Mouse (Mus musculus): ENCODE data around the gene Gm45062. TPM values are rescaled to one million over a fixed set of nuclear protein-coding genes. Genes with fewer than 3 reads are reported as not detected.

Gm45062 gene
- total and polyA plus RNA-seq, 3 experiments = 2.2 to 3.6 TPM; not detected in 1

- TF ChIP-seq NRF1 (IDR thresholded peaks at IDR 0.05; ENCODE audit: insufficient read depth, low read depth, low read length, poor library complexity, severe bottlenecking) (no peak), NELFE (IDR thresholded peaks at IDR 0.05; ENCODE audit: low read depth, low read length) (no peak), TAL1 (IDR thresholded peaks at IDR 0.05; ENCODE audit: low read length) (no peak), SIN3A (IDR thresholded peaks at IDR 0.05; ENCODE audit: low read length) (no peak), MAFK (IDR thresholded peaks at IDR 0.05; ENCODE audit: borderline replicate concordance, low read depth, low read length) (peak; percentile 66; the same call in 1 of the 2 replicates), MXI1 (IDR thresholded peaks at IDR 0.05; ENCODE audit: low read depth, low read length) (no peak), EP300 (IDR thresholded peaks at IDR 0.05; ENCODE audit: low read depth in 1 of 2, low read length in 2 of 2) (no peak), MYC (IDR thresholded peaks at IDR 0.05; ENCODE audit: low read depth, low read length) (no peak), MAX (IDR thresholded peaks at IDR 0.05; ENCODE audit: low read length) (no peak), ZNF384 (IDR thresholded peaks at IDR 0.05; ENCODE audit: low read depth, low read length) (no peak), ZMIZ1 (IDR thresholded peaks at IDR 0.05; ENCODE audit: low read depth, low read length) (no peak), GATA1 (IDR thresholded peaks at IDR 0.05; ENCODE audit: low read depth, low read length) (no peak), USF2 (IDR thresholded peaks at IDR 0.05; ENCODE audit: borderline replicate concordance in 1 of 2, insufficient read depth in 1 of 2, low read depth in 1 of 2, low read length in 2 of 2) (no peak), UBTF (IDR thresholded peaks at IDR 0.05; ENCODE audit: borderline replicate concordance, insufficient read depth, low read depth, low read length) (no peak), GABPA (IDR thresholded peaks at IDR 0.05; ENCODE audit: low read depth, low read length) (no peak), RCOR1 (IDR thresholded peaks at IDR 0.05; ENCODE audit: low read depth, low read length) (no peak), MEF2A (IDR thresholded peaks at IDR 0.05; ENCODE audit: extremely low read depth, insufficient replicate concordance, low read depth, low read length, poor library complexity, severe bottlenecking) (no peak), TCF12 (IDR thresholded peaks at IDR 0.05; ENCODE audit: low read depth, low read length) (no peak)
These were observed 19.3 kb downstream of the Gm45062 start (continued) for GRCm38 (mm10) chr6:8278426-8279002.

DNA sequence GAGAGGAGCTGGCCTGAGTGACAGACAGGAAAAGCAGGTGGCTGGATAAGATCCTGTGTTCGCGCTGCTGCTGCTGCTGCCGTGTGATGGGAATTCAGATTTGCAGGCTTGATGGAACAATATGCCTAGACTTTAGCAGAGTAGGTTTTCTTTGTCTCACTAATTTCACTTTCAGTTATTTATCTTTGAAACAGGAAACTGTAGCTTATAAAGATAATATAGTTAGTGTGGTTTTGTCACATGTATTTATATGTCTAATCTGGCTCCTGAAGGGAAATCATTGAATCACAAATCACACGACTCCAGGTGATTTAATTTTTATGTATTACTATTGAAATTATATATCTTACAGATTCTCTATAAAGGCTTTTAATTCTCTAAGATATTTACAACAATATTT, 24.0 kb downstream of the Gm45062 start:
- H3K79me2 ChIP-seq (ENCODE audit: control insufficient read depth, insufficient read depth, low read length, poor library complexity) = no peaks in the 10 kb centered on the region
- no peaks in the 10 kb centered on the region for H3K9me3 ChIP-seq (replicated peaks; ENCODE audit: insufficient read depth, low read length)
- H3K27me3 ChIP-seq (ENCODE audit: control insufficient read depth in 1 of 2, insufficient read depth in 2 of 2, low read length in 2 of 2) = no peaks in the 10 kb centered on the region
- TF ChIP-seq BHLHE40 (IDR thresholded peaks at IDR 0.05; ENCODE audit: borderline replicate concordance, low read depth, low read length) = peak; percentile 85
- no peak for TF ChIP-seq NRF1 (IDR thresholded peaks at IDR 0.05; ENCODE audit: insufficient read depth, low read depth, low read length, poor library complexity, severe bottlenecking)
- no peak for TF ChIP-seq E2F4 (IDR thresholded peaks at IDR 0.05; ENCODE audit: borderline replicate concordance, low read depth, low read length)
- TF ChIP-seq MAZ (IDR thresholded peaks at IDR 0.05; ENCODE audit: low read depth, low read length) = no peak
- TF ChIP-seq ETS1 (IDR thresholded peaks at IDR 0.05; ENCODE audit: low read depth, low read length) = peak; percentile 78
- TF ChIP-seq TCF12 (IDR thresholded peaks at IDR 0.05; ENCODE audit: low read depth, low read length) = peak; percentile 55; the same call in 1 of the 2 replicates
- peak; percentile 27; the same call in 1 of the 2 replicates for TF ChIP-seq GATA1 (IDR thresholded peaks at IDR 0.05; ENCODE audit: low read depth, low read length)
- TF ChIP-seq RCOR1 (IDR thresholded peaks at IDR 0.05; ENCODE audit: low read depth, low read length) = peak; percentile 94
- peak in 1 of 2 experiments; percentile 74; a peak in 1 of 4 replicates for TF ChIP-seq EP300 (IDR thresholded peaks at IDR 0.05; ENCODE audit: low read depth in 1 of 2, low read length in 2 of 2)
- no peak for TF ChIP-seq TBP (IDR thresholded peaks at IDR 0.05; ENCODE audit: low read depth, low read length)
- TF ChIP-seq MEF2A (IDR thresholded peaks at IDR 0.05; ENCODE audit: extremely low read depth, insufficient replicate concordance, low read depth, low read length, poor library complexity, severe bottlenecking) = peak; percentile 32; the same call in 1 of the 2 replicates
- H3K36me3 ChIP-seq (ENCODE audit: control insufficient read depth in 1 of 2, insufficient read depth in 2 of 2, low read length in 2 of 2) = peaks cover 0 to 4% of the 10 kb centered on the region in 2 experiments; a peak in 2 of 4 replicates
- no peak for DNase-seq (ENCODE audit: low read depth, low spot score)
- no peak overlapping the region for H3K4me3 ChIP-seq (ENCODE audit: control insufficient read depth in 1 of 2, insufficient read depth in 1 of 2, low read depth in 2 of 2, low read length in 2 of 2)
- no peak overlapping the region for H3K27ac ChIP-seq (ENCODE audit: control insufficient read depth, low read depth, low read length)
- no peak overlapping the region for H3K9ac ChIP-seq (ENCODE audit: control insufficient read depth, low read depth, low read length, poor library complexity, severe bottlenecking)
- H3K4me1 ChIP-seq (ENCODE audit: control insufficient read depth in 1 of 2, insufficient read depth in 2 of 2, low read length in 2 of 2) = peaks cover 0 to 4% of the 10 kb centered on the region in 2 experiments; a peak in 2 of 4 replicates
